Mouse (Mus musculus): ENCODE measurements around the gene Pex11g. TPM values are rescaled to one million over a fixed set of nuclear protein-coding genes. Genes with fewer than 3 reads are reported as not detected.

Pex11g gene
- 1 to 10 TPM; 2.4 to 2.7 TPM for total RNA-seq (2021)
- long read RNA-seq, experiment 1, partial matches to known transcripts = 0 of 4 reads
- long read RNA-seq, experiment 1, other reads (novel, unspliced or antisense) = 2 of 4 reads
- long read RNA-seq, experiment 2, transcript Pex11g-201 (5 exons, 2,870 nt) = major isoform, 5 of 6 reads
- long read RNA-seq, experiment 2, partial matches to known transcripts = 0 of 6 reads
- long read RNA-seq, experiment 2, other reads (novel, unspliced or antisense) = 1 of 6 reads

DNA sequence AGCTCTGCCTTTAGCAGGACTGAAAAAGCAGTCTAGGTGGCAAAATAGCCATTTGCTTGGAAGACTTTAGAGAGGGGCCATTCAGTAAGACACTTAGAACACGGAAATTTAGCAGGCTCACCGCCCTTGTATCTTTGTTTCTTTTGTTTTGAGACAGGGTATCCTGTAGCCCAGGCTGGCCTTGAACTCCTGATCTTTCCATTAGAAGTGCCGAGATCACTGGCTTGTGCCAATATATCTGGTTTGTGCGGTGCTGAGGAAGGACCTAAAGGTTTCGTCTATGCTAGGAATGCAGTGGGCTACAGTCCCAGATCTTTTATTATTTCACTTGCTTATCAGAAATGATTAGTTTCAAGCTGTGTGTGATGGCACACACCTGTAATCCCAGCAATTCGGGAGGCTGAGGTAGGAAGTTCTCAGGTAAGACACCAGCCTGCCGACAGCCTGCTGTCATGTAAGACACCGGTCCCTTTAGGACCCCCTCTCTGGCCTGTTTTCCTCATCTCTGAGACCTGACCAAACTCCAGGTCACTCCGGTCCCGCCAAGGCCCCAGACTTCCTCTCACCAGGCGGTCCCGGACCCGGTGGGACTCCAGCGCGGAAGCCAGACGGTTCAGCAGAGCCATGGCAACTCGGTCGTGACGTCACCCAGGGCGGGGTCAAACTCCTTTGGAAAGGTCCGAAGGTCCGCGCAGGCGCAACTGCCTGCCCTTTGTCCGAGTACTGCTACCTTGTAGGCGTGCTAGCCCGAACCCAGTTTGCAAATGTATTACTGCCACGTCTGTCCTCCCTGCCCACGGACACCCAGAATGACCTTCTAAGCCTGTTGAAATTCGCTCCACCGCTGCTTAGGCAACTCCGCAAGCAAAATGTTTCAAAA lies at the start of gene Pex11g:
Pex11g (minus strand) TSS at position 675 of the 880 bp plus-strand sequence.
- intact Hi-C loops (cut with DNase I; ENCODE audit: low total_unique reads) = no loop called here

DNA sequence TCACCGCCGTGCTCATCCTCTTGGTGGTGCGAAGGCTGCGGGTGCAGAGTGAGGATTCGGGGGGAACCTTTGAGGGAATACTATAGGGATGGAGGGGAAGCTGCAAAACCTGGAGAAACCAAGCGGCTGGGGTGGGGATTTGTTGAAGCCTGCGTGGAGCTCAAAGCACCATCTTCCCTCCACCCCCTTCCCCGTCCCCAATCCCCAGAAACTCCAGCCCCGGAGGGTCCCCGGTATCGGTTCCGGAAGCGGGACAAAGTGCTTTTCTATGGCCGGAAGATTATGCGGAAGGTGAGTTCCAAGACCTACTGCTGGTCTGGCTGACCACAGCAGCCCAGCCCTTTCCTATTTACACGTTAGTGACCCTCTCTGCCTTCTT lies 49.6 kb upstream of the Pex11g start:
- no peak for DNase-seq
- intact Hi-C loops (cut with DNase I; ENCODE audit: low total_unique reads) = no loop called here

More for the DNA sequence above, at the start of gene Pex11g:
- DNase-seq = peak; percentile 99

- intact Hi-C loops (cut with DNase I; ENCODE audit: low total_unique reads) = no loop called here
Measured at GRCm38 (mm10) chr8:3516450-3517116, 49.1 kb upstream of the Pex11g start.

DNA sequence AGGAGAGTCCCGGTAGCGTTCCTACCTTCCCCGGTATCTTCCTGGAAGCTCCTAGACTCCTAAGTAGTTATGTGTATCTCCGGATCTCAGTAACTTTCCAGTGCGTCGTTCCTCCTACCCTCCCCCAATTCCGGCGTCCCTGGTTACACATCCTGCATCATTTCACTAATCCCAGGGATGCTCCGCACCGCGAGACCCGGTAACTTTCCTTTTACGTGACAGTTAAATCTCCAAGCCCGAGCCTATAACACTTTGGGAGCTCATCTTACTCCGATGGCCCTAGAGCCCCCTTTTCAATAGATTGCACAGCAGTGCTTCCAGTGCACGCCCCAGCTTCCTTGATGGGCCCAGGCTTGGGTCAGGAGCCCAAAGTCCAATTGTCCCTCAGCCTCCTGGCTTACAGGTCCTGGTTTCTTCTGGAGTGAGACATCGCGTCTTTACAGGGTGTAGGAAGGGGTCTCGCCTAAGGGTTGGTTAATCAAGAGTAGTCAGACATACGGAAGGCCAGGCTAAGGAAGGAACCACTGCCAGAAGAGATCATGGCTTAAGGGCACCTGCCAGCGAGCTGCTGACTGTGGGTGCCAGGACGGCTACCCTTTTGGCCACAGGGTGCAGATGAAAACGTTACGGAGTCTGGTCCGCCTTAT lies 48.4 kb upstream of the Pex11g start:
- intact Hi-C loops (cut with DNase I; ENCODE audit: low total_unique reads) = no loop called here
- no peak for DNase-seq

More at GRCm38 (mm10) chr8:3516450-3517116, 49.1 kb upstream of the Pex11g start:
- DNase-seq = peak; percentile 92

GRCm38 (mm10) chr8:3515260-3515671 lies 47.8 kb upstream of the Pex11g start, which contains the start of gene Pnpla6:
TSS of gene Pnpla6 (plus strand) at chr8:3515384.
- DNase-seq = peak; percentile 89
- intact Hi-C loops (cut with DNase I; ENCODE audit: low total_unique reads) = no loop called here

DNA sequence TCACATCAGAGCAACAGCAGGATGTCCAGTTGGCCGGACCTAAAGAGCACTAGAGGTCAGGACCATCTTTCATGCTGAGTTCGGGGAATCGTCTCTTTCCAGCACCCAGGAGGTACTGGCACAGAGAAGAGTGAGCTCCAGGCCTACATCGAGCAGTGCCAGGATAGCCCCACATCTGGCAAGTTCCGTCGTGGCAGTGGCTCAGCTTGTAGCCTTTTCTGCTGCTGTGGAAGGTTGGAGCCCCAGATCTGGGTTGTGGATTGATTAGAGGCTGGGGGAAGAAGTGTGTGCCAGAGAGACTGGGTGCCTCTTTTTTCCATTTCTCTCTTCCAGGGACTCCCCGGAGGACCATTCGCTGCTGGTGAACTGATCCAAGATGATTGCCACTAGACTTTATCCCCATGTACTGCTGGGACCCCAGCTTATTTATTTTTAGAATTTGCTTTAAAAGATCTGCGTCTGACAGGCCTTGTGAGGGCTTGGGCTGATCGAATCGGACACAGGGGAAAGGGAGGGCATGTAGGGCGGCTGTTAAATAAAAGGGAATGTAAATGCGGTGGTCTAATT lies 47.3 kb upstream of the Pex11g start:
- intact Hi-C loops (cut with DNase I; ENCODE audit: low total_unique reads) = no loop called here
- DNase-seq = no peak

DNA sequence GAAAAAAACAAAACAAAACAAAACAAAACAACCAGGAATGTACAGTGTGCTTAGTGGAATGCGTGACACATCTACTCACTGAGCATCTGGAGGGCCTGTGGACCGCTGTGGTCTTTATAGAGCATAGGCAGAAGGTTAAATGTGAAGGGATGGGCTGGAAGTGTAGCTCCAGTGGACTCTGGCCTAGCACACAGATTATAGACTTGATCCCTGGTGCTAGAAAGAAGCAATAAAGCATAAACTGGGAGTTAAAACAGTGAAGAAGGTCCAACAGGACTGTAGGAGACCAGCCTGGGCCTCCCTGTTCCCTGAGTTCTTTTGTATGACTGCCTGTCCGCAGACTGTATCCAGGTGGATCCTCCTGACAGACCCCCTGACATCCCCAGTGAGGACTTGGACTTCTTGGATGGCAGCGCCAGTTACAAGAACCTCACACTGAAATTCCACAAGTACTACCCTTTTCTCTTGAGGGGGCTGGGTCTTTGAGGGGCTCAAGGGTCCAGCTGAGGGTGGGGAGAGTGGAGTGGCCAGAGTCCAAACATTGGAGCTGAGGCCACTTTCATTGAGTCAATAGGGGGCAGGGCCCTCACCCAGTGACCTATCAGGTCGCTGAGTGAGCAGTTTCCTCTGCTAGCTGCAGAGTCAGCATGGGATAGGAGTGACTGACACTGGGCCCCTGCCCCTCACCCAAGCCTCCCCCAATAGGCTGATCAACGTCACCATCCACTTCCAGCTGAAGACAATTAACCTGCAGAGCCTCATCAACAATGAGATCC lies 40.7 kb upstream of the Pex11g start:
- intact Hi-C loops (cut with DNase I; ENCODE audit: low total_unique reads) = no loop called here
- no peak for DNase-seq

GRCm38 (mm10) chr8:3502217-3502616 lies 34.7 kb upstream of the Pex11g start:
- no peak for DNase-seq
- intact Hi-C loops (cut with DNase I; ENCODE audit: low total_unique reads) = no loop called here

GRCm38 (mm10) chr8:3500235-3501090 lies 33.0 kb upstream of the Pex11g start, which contains the start of gene Mcoln1:
TSS of gene Mcoln1 (plus strand) at chr8:3500457.
- intact Hi-C loops (cut with DNase I; ENCODE audit: low total_unique reads) = no loop called here
- DNase-seq = peak; percentile 98

- intact Hi-C loops (cut with DNase I; ENCODE audit: low total_unique reads) = no loop called here
Measured at GRCm38 (mm10) chr8:3499751-3500150, 32.3 kb upstream of the Pex11g start.

DNA sequence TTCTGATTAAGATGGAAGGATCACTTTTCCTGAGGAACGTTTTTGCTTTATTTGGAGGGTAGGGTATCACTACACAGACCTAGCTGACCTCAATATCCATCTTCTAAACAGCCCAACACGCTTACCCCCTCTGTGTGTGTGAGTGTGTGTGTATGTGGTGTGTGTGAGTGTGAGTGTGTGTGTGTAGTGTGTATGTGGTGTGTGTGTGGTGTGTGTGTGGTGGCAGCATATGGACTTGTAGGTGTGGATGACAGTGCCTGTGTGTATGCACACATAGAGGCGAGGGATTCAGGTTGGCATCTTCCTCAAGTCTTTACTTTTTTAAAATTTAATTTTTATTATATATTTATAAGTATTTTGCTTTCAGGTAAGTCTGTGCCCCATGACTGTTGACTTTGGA lies 31.1 kb upstream of the Pex11g start:
- DNase-seq = no peak
- intact Hi-C loops (cut with DNase I; ENCODE audit: low total_unique reads) = no loop called here

More at GRCm38 (mm10) chr8:3499751-3500150, 32.3 kb upstream of the Pex11g start:
- no peak for DNase-seq

DNA sequence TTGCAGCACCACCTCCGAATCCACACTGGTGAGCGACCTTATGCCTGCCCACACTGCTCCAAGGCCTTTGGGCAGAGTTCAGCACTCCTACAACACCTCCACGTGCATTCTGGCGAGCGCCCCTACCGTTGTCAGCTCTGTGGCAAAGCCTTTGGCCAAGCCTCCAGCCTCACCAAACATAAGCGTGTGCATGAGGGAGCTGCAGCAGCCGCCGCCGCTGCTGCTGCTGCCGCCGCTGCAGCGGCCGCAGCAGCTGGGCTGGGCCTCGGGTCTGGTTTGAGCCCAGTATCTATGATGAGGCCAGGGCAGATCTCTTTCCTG lies 28.9 kb upstream of the Pex11g start:
- intact Hi-C loops (cut with DNase I; ENCODE audit: low total_unique reads) = no loop called here
- no peak for DNase-seq

GRCm38 (mm10) chr8:3495578-3496427 lies 28.3 kb upstream of the Pex11g start:
- DNase-seq = no peak
- intact Hi-C loops (cut with DNase I; ENCODE audit: low total_unique reads) = no loop called here

DNA sequence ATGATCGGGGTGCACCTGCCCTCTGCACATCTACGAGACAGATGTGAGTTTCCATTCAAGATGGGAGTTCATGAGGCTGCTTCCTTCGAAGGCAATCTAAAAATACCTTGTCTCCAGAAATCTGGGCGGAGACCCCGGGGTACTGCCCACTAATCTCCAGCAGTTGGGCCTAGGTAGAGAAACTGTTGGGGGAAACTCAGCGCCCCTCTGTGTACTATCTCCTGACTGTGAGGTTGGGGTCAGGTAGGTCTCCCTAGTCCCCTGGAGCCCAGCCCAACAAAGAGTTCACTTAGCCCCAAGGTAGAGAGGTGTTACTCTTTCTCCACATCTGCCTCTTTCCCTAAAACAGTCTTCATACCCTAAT lies 26.3 kb upstream of the Pex11g start:
- no peak for DNase-seq
- intact Hi-C loops (cut with DNase I; ENCODE audit: low total_unique reads) = no loop called here

DNA sequence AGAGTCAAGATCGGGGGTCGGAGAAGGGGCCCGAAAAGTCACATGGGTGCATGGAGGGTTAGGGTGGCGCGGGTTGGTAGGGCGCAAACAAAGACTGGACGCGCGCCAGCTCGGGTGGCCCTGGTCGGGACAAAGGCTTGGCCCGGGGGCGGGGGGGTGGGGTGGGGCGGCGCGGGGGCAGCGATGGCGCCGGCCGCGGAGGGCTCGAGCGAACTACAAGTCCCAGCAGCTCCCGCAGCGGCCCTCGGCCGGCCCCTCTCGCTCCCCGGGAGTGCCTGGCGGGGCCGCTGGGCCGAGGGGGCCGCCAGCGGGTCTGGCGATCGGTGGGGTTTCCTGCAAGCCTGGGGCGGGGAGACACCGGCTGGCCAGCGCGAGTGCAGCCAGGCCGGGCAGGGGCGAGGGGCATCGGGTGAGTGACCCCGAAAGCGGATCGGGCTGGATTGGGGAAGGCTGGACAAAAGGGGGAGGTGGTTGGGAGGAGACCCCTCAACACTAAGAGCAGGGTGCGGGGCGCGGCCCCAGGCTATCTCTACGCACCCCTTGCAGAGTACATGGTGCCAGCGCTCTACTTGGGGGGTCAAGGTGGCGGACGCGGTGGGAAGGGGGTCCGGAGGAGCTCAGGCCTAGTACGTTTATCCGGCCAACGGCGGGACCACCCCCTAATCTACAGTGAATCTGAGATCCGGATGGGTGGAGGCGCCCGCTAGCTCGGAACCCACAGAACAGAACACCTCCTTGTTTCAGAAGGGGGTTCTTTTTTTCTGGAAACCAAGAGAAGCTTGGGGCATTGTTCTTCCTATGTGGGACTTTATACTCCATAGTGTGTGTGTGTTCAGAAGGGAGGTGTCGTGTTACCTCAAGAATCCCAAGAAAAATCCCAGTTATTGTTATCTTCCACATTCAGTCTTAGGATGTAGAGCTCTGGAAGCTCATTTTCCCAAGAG lies 25.7 kb upstream of the Pex11g start, which contains the start of gene Zfp358:
Zfp358 (plus strand) TSS at position 238 of the 944 bp plus-strand sequence.
- intact Hi-C loops (cut with DNase I; ENCODE audit: low total_unique reads) = no loop called here
- peak; percentile 85 for DNase-seq

GRCm38 (mm10) chr8:3485192-3485591 lies 17.7 kb upstream of the Pex11g start:
- intact Hi-C loops (cut with DNase I; ENCODE audit: low total_unique reads) = no loop called here
- DNase-seq = no peak

Data from gastrocnemius, postnatal 14 days (tissue).